Mouse (Mus musculus) right cerebral cortex, postnatal 25 days (tissue): ENCODE measurements at regions not wholly inside any gene's neighbourhood (a gene's known extent, or its start where the extent isn't known, plus 50 kb on each side); places are given as distances from the start of the nearest gene placed in this dataset.

Experiments
- DNase-seq: peaks from one replicate; pipeline ENCODE4 v3.0.0; 2022

DNA sequence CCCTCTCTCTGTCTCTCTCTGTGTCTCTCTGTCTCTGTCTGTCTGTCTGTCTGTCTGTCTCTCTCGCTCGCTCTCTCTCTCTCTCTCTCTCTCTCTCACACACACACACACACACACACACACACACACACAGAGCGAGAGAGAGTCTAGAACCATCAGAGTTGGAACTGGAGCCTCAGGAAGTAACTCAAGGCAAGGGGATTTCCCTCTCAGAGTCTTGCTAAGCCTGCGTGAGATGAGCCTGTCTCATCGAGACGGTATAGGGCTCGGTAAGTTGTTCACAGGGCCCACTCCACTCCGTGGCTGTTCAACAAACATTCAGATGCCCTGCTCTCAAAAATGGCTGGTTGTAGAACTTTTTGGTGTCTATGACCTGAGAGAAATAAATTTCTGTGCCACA lies 405.4 kb downstream of the Sox9 start:
- DNase-seq = no peak

- no peak for DNase-seq
These were observed 406.4 kb downstream of the Sox9 start for GRCm38 (mm10) chr11:113188263-113188920.

- DNase-seq = no peak
These were observed 408.0 kb downstream of the Sox9 start for GRCm38 (mm10) chr11:113190006-113190405.

DNA sequence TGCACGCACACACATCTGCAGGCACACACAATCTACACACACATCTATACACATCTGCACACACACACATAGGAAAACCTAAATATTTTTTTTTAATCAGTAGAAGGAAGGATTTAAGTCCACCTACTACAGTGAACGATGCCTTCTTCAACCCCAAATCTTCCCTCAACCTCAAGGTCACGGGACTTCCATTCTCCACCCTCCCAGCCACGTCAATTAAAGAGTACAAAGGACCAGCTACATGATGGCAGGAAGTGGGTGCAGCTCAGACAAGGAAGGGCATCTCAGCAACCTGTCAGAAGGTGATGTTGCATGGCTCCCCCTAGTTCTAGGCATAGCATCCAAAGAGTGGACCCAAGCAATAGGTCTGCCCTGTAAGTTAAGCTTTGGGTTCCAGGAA lies 408.5 kb downstream of the Sox9 start:
- no peak for DNase-seq

- DNase-seq = no peak
These were observed 409.0 kb downstream of the Sox9 start for GRCm38 (mm10) chr11:113191006-113191405.

DNA sequence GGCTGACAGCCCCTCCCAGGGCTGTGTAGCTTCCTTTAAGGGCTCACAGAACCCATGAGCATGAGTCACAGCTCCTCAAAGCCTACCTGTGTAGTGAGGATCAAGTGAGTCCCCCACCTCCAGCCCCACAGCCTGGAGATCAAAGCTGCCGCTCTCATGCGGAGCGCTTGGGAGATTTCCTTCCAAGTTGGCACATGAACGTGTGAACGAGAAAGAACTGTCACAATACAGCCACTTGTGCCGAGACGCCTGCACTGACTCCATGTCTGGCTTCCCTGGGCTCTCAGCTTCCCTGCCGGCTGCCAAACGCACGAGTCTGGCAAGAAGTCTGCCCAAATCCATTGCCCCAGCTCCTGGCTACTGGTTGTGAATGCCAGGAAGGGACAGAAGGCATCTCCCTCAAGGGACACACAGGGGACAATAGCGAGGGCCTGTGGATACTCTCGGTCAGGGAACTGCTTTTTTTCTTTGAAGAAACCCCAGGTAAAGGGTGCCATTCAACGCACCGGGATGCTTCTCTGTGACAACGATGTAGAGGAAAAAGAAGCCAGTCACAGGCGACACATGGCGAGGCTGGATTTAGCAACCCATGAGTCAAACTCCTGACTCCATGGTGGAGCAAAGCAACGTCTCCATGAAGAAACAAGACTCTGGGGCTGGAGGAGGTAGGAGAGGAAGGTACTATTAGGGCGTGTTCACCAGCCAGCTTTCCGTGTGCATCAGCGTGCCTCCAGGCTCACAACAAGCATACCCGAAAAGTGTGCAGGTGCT lies 410.2 kb downstream of the Sox9 start:
- peak; percentile 65 for DNase-seq

- DNase-seq = no peak
These were observed 412.3 kb downstream of the Sox9 start for GRCm38 (mm10) chr11:113194144-113194827.
